Mouse (Mus musculus) retina, embryonic 14.5 days (tissue): ENCODE data around the gene Olfr1115.
"Not testable (repeated sequence)": the region's sequence is repeated elsewhere in the genome, so short reads cannot be mapped to it uniquely, and the experiment has no call there.

Source experiments
- DNase-seq: peaks from one replicate; pipeline ENCODE4 v3.0.0-alpha.2; 2015; ENCODE audit warnings: low spot score

Gene Olfr1115

GRCm38 (mm10) chr2:87247713-87248112 lies at the start of gene Olfr1115:
Gene Olfr1115 (plus strand): TSS chr2:87248013.
- no peak for DNase-seq

DNA sequence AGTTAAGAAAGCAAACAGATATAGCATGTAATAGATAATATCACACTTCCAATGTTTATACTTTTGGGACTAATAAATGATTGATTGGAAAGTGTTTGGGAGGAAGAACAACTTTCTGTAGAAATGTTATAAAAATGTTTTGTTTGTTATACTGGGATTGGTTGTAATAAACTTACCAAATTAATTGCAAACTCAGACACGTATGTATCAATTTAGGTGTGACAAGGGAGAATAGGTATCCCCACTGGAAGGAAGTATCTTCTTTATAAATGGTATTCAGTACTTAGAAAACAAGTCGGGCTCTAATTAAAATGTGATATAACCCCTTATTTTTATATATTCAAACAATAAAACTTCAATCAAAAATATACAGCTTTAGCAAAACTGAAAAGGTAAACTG lies 39.1 kb upstream of the Olfr1115 start, which contains the start of gene Olfr1113:
TSS of gene Olfr1113 (plus strand) at position 301 of the 400 bp plus-strand sequence.
- DNase-seq = no peak

DNA sequence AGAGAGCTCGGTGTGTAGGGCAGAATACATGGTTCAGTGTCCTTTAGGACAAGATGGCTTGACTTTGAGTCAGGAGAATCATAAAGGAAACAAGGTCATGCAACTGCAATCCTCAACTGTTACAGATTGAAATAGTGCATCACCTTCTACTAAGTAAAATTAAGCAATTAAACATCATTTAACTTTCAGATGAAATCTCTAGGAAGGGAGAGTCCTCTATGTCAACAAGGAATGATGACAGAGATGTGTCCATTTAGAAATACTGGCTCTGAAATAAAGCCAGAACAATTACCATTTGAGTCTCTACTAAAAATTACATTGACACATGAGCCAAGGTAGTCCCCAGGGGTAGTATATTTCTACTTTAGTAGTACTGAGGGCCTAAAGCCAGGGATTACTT lies 19.4 kb downstream of the Olfr1115 start, which contains the start of gene Olfr1116:
TSS of gene Olfr1116 (plus strand) at position 301 of the 400 bp plus-strand sequence.
- no peak for DNase-seq

GRCm38 (mm10) chr2:87293977-87294376 lies 46.2 kb downstream of the Olfr1115 start:
- not testable (repeated sequence) for DNase-seq
